Mouse (Mus musculus) CH12.LX (cell line): ENCODE measurements around the gene Mllt3.

Experiments used
- CHD2 ChIP-seq: IDR thresholded peaks from 2 replicates; pipeline ENCODE4 v1.6.1; 2011; ENCODE audit warnings: low read length, improper control_type of control experiment
- CTCF ChIP-seq, 2 experiments: IDR thresholded peaks in 1 of 2; conservative IDR thresholded peaks in 1 of 2; 2 replicates each; pipeline ENCODE4 v1.5.1; 2011 to 2012; ENCODE audit warnings: low read depth in 2 of 2, low read length in 2 of 2, improper control_type of control experiment in 1 of 2, inconsistent platforms in 1 of 2, mild to moderate bottlenecking in 1 of 2, moderate library complexity in 1 of 2
- EP300 ChIP-seq: IDR thresholded peaks from 2 replicates; pipeline ENCODE4 v1.6.1; 2011; ENCODE audit warnings: low read length, improper control_type of control experiment
- MAX ChIP-seq: IDR thresholded peaks from 2 replicates; pipeline ENCODE4 v1.6.1; 2011; ENCODE audit warnings: low read length, improper control_type of control experiment
- MAZ ChIP-seq: IDR thresholded peaks from 2 replicates; pipeline ENCODE4 v1.6.1; 2012; ENCODE audit warnings: low read depth, mild to moderate bottlenecking, inconsistent platforms, low read length, improper control_type of control experiment, moderate library complexity
- NRF1 ChIP-seq: IDR thresholded peaks from 2 replicates; pipeline ENCODE4 v1.6.1; 2014; ENCODE audit warnings: low read depth, mild to moderate bottlenecking, inconsistent platforms, low read length, improper control_type of control experiment, moderate library complexity
- PAX5 ChIP-seq: IDR thresholded peaks from 2 replicates; pipeline ENCODE4 v1.6.1; 2012; ENCODE audit warnings: low read length, inconsistent platforms, mixed read lengths
- POLR2A ChIP-seq: IDR thresholded peaks from 2 replicates; pipeline ENCODE4 v1.6.1; 2011; ENCODE audit warnings: low read depth, mild to moderate bottlenecking, improper control_type of control experiment, low read length
- POLR2AphosphoS2 ChIP-seq: IDR thresholded peaks from 2 replicates; pipeline ENCODE4 v1.6.1; 2011; ENCODE audit warnings: low read depth, low read length, improper control_type of control experiment
- TBP ChIP-seq: conservative IDR thresholded peaks from 2 replicates; pipeline ENCODE4 v1.6.1; 2011; ENCODE audit warnings: low read depth, low read length, improper control_type of control experiment
- USF1 ChIP-seq: IDR thresholded peaks from 2 replicates; pipeline ENCODE4 v1.6.1; 2014; ENCODE audit warnings: low read depth, mild to moderate bottlenecking, inconsistent platforms, low read length, improper control_type of control experiment
- USF2 ChIP-seq: conservative IDR thresholded peaks from 2 replicates; pipeline ENCODE4 v1.6.1; 2011; ENCODE audit warnings: low read depth, low read length, improper control_type of control experiment
- ZNF384 ChIP-seq: IDR thresholded peaks from 2 replicates; pipeline ENCODE4 v1.6.1; 2012; ENCODE audit warnings: low read depth, low read length, improper control_type of control experiment, inconsistent platforms

GRCm38 (mm10) chr4:87984091-87984490 is 49.1 kb downstream of the Mllt3 start:
- TF ChIP-seq TBP: no peak
- no peak for TF ChIP-seq USF2
- TF ChIP-seq EP300: no peak
- TF ChIP-seq USF1: no peak
- TF ChIP-seq PAX5: no peak
- no peak for TF ChIP-seq CTCF (conservative IDR thresholded peaks at IDR 0.05 in 1 of 2, IDR thresholded peaks at IDR 0.05 in 1 of 2; ENCODE audit: low read depth in 2 of 2, low read length in 2 of 2)
- TF ChIP-seq POLR2AphosphoS2: no peak
- no peak for TF ChIP-seq CHD2
- no peak for TF ChIP-seq ZNF384
- no peak for TF ChIP-seq NRF1
- no peak for TF ChIP-seq MAZ
- no peak for TF ChIP-seq POLR2A
- TF ChIP-seq MAX: no peak
